Mouse (Mus musculus): Measurements from ENCODE around the gene Cmtm4.

- TF ChIP-seq MAFK (IDR thresholded peaks at IDR 0.05; ENCODE audit: insufficient read depth, low read depth, low read length) (no peak), CHD2 (IDR thresholded peaks at IDR 0.05; ENCODE audit: low read depth, low read length) (no peak), HCFC1 (IDR thresholded peaks at IDR 0.05; ENCODE audit: borderline replicate concordance, insufficient read depth, low read length) (no peak), ZNF384 (IDR thresholded peaks at IDR 0.05; ENCODE audit: low read depth, low read length) (no peak)
Measured at GRCm38 (mm10) chr8:104358637-104359036, 37.0 kb downstream of the Cmtm4 start.

Measured in ES-E14 (cell line).